Mouse (Mus musculus) mouse trophoblast stem cell (cell line): ENCODE measurements around the gene Tgfbr3l.

Experiments
- in situ Hi-C, 2 experiments: fragments of 300-500 bp; cut with MseI, MboI; formaldehyde crosslinking; loops; 2 replicates in 1 of 2; 3 replicates in 1 of 2; pipeline ENCODE4 v1.15.1; 2025

Gene Tgfbr3l

GRCm38 (mm10) chr8:4247951-4248540 is at the start of gene Tgfbr3l:
TSS of gene Tgfbr3l (plus strand) at chr8:4248214.
- in situ Hi-C loops, result no loop called here

- in situ Hi-C loops, result no loop called here
Measured at GRCm38 (mm10) chr8:4201321-4201720, 46.7 kb upstream of the Tgfbr3l start.

- in situ Hi-C loops, result no loop called here
Measured at GRCm38 (mm10) chr8:4205246-4206123, 42.5 kb upstream of the Tgfbr3l start.

- in situ Hi-C loops, result no loop called here
Measured at GRCm38 (mm10) chr8:4206182-4207015, 41.6 kb upstream of the Tgfbr3l start.

- in situ Hi-C loops, result no loop called here
Measured at GRCm38 (mm10) chr8:4207016-4207350, 41.0 kb upstream of the Tgfbr3l start.

- in situ Hi-C loops, result no loop called here
Measured at GRCm38 (mm10) chr8:4211097-4211496, 36.9 kb upstream of the Tgfbr3l start.

GRCm38 (mm10) chr8:4212809-4213209 is 35.2 kb upstream of the Tgfbr3l start:
- in situ Hi-C loops, result no loop called here

- in situ Hi-C loops, result no loop called here
Measured at GRCm38 (mm10) chr8:4213210-4214005, 34.6 kb upstream of the Tgfbr3l start.

GRCm38 (mm10) chr8:4214006-4214980 is 33.7 kb upstream of the Tgfbr3l start:
- in situ Hi-C loops, result no loop called here

- in situ Hi-C loops, result no loop called here
Measured at GRCm38 (mm10) chr8:4216296-4216695, 31.7 kb upstream of the Tgfbr3l start.

GRCm38 (mm10) chr8:4216791-4217621 is 31.0 kb upstream of the Tgfbr3l start, which contains the start of gene Prr36:
TSS of gene Prr36 (minus strand) at chr8:4217459.
- in situ Hi-C loops, result no loop called here

GRCm38 (mm10) chr8:4219617-4220016 is 28.4 kb upstream of the Tgfbr3l start:
- in situ Hi-C loops, result no loop called here

GRCm38 (mm10) chr8:4222059-4222458 is 26.0 kb upstream of the Tgfbr3l start:
- in situ Hi-C loops, result no loop called here

- in situ Hi-C loops, result no loop called here
Measured at GRCm38 (mm10) chr8:4226323-4226722, 21.7 kb upstream of the Tgfbr3l start.

- in situ Hi-C loops, result no loop called here
Measured at GRCm38 (mm10) chr8:4226739-4227347, 21.2 kb upstream of the Tgfbr3l start, which contains the start of gene Lrrc8e. TSS of gene Lrrc8e (plus strand) at chr8:4226827.

GRCm38 (mm10) chr8:4227919-4228318 is 20.1 kb upstream of the Tgfbr3l start:
- in situ Hi-C loops, result no loop called here

- in situ Hi-C loops, result no loop called here
Measured at GRCm38 (mm10) chr8:4229784-4230183, 18.2 kb upstream of the Tgfbr3l start.

GRCm38 (mm10) chr8:4230612-4231351 is 17.2 kb upstream of the Tgfbr3l start:
- in situ Hi-C loops, result no loop called here
